Mouse (Mus musculus): ENCODE measurements around the gene Klf12. TPM values are rescaled to one million over a fixed set of nuclear protein-coding genes. Genes with fewer than 3 reads are reported as not detected.

Gene Klf12
- polyA plus RNA-seq, 1 experiment, result 1.1 TPM

GRCm38 (mm10) chr14:100239874-100240273 lies 44.6 kb downstream of the Klf12 start:
- no peak for DNase-seq (ENCODE audit: low read depth, low spot score)
- 94% methylated on average over 4 of the region's 4 CpGs for WGBS

- no peak for DNase-seq (ENCODE audit: low read depth, low spot score)
- 51% methylated on average over 7 of the region's 7 CpGs for WGBS
Observed at GRCm38 (mm10) chr14:100236757-100237156, 47.7 kb downstream of the Klf12 start.

- DNase-seq (ENCODE audit: low read depth, low spot score), result no peak
- WGBS, result 81% methylated on average over 3 of the region's 3 CpGs
Observed at GRCm38 (mm10) chr14:100235746-100236145, 48.7 kb downstream of the Klf12 start.

GRCm38 (mm10) chr14:100231384-100231783 lies 53.1 kb downstream of the Klf12 start:
- no peak for DNase-seq (ENCODE audit: low read depth, low spot score)
- 36% methylated on average over 1 of the region's 1 CpGs for WGBS

- WGBS, result 54% methylated on average over 6 of the region's 6 CpGs
- no peak for DNase-seq (ENCODE audit: low read depth, low spot score)
Observed at GRCm38 (mm10) chr14:100228120-100228519, 56.4 kb downstream of the Klf12 start.

GRCm38 (mm10) chr14:100227717-100228116 lies 56.8 kb downstream of the Klf12 start:
- 70% methylated on average over 6 of the region's 6 CpGs for WGBS
- DNase-seq (ENCODE audit: low read depth, low spot score), result no peak

- no peak for DNase-seq (ENCODE audit: low read depth, low spot score)
- WGBS, result 35% methylated on average over 4 of the region's 4 CpGs
Observed at GRCm38 (mm10) chr14:100224151-100224550, 60.3 kb downstream of the Klf12 start.

- no peak for DNase-seq (ENCODE audit: low read depth, low spot score)
- 90% methylated on average over 4 of the region's 4 CpGs for WGBS
Observed at GRCm38 (mm10) chr14:100222260-100222659, 62.2 kb downstream of the Klf12 start.

GRCm38 (mm10) chr14:100215213-100215785 lies 69.2 kb downstream of the Klf12 start:
- WGBS, result 30% methylated on average over 4 of the region's 4 CpGs
- DNase-seq (ENCODE audit: low read depth, low spot score), result no peak

GRCm38 (mm10) chr14:100213066-100213465 lies 71.4 kb downstream of the Klf12 start:
- 34% methylated on average over 7 of the region's 7 CpGs for WGBS
- DNase-seq (ENCODE audit: low read depth, low spot score), result peak; percentile 62

GRCm38 (mm10) chr14:100211826-100212117 lies 72.7 kb downstream of the Klf12 start:
- WGBS, result 91% methylated on average over 4 of the region's 4 CpGs
- no peak for DNase-seq (ENCODE audit: low read depth, low spot score)

GRCm38 (mm10) chr14:100211036-100211825 lies 73.2 kb downstream of the Klf12 start:
- 68% methylated on average over 11 of the region's 11 CpGs for WGBS
- DNase-seq (ENCODE audit: low read depth, low spot score), result no peak

- 73% methylated on average over 12 of the region's 12 CpGs for WGBS
- DNase-seq (ENCODE audit: low read depth, low spot score), result no peak
Observed at GRCm38 (mm10) chr14:100209814-100210419, 74.6 kb downstream of the Klf12 start.

- 96% methylated on average over 3 of the region's 3 CpGs for WGBS
- DNase-seq (ENCODE audit: low read depth, low spot score), result no peak
Observed at GRCm38 (mm10) chr14:100207081-100207480, 77.4 kb downstream of the Klf12 start.

GRCm38 (mm10) chr14:100206207-100206606 lies 78.3 kb downstream of the Klf12 start:
- no peak for DNase-seq (ENCODE audit: low read depth, low spot score)
- WGBS, result 93% methylated on average over 3 of the region's 3 CpGs

GRCm38 (mm10) chr14:100200058-100200688 lies 84.3 kb downstream of the Klf12 start:
- 58% methylated on average over 6 of the region's 6 CpGs for WGBS
- DNase-seq (ENCODE audit: low read depth, low spot score), result no peak

- WGBS, result 94% methylated on average over 4 of the region's 4 CpGs
- DNase-seq (ENCODE audit: low read depth, low spot score), result no peak
Observed at GRCm38 (mm10) chr14:100198636-100199035, 85.8 kb downstream of the Klf12 start.

GRCm38 (mm10) chr14:100197199-100197598 lies 87.3 kb downstream of the Klf12 start:
- 94% methylated on average over 8 of the region's 8 CpGs for WGBS
- no peak for DNase-seq (ENCODE audit: low read depth, low spot score)

GRCm38 (mm10) chr14:100189490-100190197 lies 94.8 kb downstream of the Klf12 start:
- peak; percentile 13 for DNase-seq (ENCODE audit: low read depth, low spot score)
- 58% methylated on average over 11 of the region's 11 CpGs for whole genome bisulfite sequencing

- WGBS, result 91% methylated on average over 3 of the region's 3 CpGs
- no peak for DNase-seq (ENCODE audit: low read depth, low spot score)
Observed at GRCm38 (mm10) chr14:100187372-100187771, 97.1 kb downstream of the Klf12 start.
